Mouse (Mus musculus): ENCODE measurements around the gene Tifab. TPM values are rescaled to one million over a fixed set of nuclear protein-coding genes. Genes with fewer than 3 reads are reported as not detected.

Gene Tifab
- total RNA-seq, 2 experiments from 2014 or later, result 1.8 TPM

GRCm38 (mm10) chr13:56176310-56176709, 2.4 kb downstream of the Tifab start:
- no peak for DNase-seq

DNA sequence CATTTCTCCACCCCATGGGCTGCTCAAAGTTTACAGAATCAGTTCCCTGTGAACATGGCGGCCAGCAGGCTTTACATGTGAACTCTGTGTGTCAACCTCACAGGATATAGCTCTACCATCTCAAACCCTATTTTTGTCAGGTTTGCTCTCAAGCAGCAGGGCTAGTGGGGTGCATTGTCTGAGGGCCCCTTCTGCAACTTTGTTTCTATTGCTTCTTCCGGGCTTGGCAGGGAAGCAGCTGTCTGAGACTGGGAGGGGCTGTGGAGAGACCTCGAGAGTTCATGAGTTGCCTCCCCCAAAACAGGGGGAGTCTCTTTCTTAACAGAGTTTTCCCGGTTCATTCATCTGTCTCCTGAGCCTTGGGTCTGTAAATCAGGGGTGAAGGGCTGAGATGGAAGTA, 2.8 kb downstream of the Tifab start:
- DNase-seq, result no peak

DNA sequence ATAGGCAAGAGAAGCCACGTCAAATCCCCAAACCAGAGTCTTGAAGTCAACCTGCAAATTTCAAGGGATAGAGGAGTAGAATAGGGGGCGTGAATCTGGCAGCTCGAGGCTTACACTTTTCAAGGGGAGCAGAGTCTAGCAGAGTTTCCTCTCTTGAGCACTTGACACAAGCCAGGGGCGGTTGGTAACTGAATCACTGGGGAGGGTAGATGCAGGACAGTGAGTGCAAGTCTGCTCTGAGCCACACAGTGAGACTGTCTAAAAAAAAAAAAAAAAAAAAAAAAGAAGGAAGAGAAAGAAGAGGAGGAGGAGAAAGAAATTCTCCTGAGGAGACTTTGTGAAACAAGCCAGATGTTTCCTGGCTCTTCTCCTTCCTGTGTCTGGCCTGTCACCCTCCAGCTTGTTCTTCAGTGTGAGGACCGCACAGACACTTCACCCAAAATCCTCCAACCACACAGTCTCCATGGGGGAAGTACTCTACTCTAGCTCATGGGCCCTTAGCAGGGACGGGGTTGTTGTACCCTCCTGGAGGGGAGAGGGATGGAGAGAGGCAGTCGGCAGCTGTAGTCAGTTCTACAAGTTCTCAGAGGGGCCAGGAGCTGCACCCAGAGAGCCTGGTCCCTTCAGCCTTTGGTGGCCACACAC, 5.7 kb downstream of the Tifab start:
- DNase-seq, result no peak

DNA sequence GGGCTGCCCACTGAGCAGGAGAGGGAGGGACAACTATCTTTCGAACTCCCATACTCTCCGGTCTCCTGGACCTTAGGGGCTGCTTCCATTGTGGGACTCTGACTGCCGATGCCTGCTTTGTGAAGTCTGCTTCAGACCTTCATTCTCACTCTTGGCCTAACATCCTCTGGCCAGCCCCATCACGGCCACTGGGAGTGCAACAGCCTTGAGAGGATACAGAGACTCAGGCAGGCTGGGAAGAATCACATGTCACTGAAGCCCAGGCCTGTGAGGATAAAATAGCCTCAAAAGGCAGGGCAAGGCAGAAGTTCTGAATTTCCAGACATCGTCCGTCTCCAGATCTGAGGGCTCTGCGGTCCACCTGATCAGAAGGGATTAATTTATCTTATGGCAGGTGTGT, 6.6 kb downstream of the Tifab start:
- no peak for DNase-seq

DNA sequence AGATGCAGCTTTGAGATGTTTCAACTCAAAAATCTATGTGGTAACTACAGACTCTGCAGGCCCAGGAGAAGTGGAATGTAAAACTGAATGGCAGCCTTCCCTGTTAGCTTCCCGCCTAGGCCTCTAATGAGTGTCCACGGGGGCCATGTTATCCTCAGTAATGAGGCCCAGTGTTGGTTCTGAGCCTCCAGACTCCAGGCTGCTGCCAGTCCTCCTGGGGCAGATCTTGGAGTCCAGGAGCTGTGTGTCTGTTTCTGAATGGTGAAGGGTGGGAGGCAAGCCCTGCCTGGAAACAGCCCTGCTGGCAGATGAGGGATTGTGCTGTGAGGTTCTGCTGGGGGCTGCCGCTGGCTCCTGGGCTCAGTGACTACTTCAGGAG, 10.3 kb downstream of the Tifab start:
- no peak for DNase-seq

DNA sequence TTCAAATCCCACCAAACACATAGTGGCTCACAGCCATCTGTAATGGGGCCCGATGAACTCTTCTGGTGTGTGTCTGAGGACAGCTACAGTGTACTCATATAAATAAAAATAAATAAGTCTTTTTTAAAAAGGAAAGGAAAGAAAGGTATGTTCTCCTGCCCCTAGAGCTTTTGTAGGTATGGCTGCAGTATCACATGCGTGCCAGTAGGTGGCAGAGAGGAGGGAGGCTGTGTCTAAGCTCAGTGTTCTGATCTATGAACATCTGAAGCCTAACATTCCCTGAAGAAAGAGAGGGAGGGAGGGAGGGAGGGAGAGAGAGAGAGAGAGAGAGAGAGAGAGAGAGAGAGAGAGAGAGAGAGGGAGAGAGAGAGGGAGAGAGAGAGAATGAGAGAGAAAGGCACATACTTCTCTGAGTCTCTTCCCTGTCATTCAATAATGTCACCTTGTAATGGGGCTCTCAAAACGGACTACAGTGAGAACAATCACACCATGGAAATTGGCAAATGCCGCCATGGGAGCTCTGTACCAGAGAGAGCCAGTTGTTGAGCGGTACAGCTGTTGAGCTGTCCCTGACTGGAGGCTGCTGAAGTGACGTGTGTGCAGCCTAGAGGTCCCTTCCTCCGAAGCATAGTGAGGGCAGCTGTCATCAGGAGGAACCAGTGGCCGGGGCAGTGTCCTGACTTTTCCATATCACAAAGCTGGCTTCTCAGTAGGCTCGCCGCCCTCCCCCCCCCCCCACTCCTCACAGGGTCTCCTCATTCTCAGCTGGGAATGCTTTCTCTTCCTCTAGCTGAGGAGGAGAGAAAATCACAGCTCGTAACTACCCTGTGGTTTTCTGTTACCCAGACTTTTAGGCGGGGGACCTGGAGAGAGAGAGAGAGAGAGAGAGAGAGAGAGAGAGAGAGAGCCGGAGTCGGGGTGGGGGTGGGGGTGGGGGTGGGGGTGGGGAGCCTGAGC, 11.0 kb downstream of the Tifab start:
- DNase-seq, result no peak

DNA sequence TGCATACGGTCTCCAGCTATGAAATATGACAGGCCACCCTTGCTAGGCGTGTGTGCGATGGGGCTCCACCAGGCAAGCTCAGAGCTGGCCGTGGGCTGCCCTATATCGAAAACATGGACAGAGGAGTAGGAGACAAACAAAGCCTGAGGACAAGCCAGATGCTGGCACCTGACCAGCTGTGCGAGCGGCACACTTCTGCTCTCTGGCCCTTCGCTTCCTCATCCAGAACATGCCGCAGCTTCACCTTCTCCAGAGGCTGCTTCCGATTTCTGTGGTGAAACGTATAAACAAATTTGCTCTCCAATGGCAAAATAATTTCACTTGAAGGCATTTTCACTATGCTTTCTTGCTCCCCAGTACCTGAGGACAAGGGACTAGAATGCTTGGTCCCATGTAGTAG, 13.1 kb downstream of the Tifab start:
- no peak for DNase-seq

- no peak for DNase-seq
Measured at GRCm38 (mm10) chr13:56164372-56164771, 14.3 kb downstream of the Tifab start.

GRCm38 (mm10) chr13:56163751-56164150, 14.9 kb downstream of the Tifab start:
- peak; percentile 74 for DNase-seq

- DNase-seq, result no peak
Measured at GRCm38 (mm10) chr13:56162859-56163258, 15.8 kb downstream of the Tifab start.

- no peak for DNase-seq
Measured at GRCm38 (mm10) chr13:56159614-56160363, 18.9 kb downstream of the Tifab start.

DNA sequence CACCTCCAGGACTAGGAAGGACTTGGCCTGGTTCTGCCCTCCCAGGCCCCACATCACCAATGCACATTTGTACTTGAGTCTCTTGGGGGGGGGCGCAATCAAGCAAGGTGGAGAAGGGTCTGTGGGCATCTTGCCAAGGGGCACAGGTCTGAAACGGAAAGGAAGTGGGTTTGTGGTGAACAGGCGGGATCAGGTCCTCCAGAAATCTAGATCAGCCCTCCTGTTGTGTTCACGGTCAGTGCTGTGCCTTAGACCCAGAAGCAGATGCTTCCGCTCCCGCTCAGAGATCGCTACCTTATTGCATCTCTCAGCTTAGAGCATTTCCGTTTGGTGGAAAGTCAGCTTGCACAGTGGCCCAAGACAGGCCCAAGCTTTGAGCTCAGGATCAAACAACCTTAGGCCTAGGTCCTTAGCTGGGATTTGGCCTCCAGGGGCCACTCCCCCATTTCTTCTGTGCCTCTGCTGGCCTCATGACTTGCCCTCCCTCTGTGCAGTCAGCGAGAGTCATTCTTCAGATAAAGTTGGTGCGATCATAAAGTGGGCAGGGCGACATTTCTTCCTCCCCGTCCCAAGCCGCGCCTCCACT, 19.6 kb downstream of the Tifab start:
- DNase-seq, result no peak

GRCm38 (mm10) chr13:56155671-56156070, 23.0 kb downstream of the Tifab start:
- DNase-seq, result no peak

DNA sequence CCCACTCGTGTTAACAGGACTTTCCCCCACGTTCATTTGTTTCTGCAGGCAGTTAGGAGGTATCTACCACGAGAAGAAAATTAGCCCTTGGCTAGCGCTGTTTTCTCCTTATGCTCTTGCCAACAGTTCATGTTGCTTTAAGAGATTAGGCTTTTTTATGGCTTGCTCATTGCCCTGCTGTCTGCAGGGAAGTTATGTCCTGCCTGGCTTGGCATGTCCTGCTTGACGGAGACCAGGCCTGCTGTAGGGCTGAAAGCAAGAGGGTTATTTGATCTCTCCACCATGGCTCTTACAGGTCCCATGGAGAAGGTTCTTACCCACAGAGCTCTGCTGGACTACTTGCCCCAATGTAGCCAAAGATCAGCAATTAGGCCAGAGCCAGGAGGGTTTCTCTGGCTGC, 23.6 kb downstream of the Tifab start:
- DNase-seq, result no peak

GRCm38 (mm10) chr13:56152773-56153460, 25.8 kb downstream of the Tifab start:
- no peak for DNase-seq

GRCm38 (mm10) chr13:56151404-56152226, 27.1 kb downstream of the Tifab start:
- peak; percentile 77 for DNase-seq

DNA sequence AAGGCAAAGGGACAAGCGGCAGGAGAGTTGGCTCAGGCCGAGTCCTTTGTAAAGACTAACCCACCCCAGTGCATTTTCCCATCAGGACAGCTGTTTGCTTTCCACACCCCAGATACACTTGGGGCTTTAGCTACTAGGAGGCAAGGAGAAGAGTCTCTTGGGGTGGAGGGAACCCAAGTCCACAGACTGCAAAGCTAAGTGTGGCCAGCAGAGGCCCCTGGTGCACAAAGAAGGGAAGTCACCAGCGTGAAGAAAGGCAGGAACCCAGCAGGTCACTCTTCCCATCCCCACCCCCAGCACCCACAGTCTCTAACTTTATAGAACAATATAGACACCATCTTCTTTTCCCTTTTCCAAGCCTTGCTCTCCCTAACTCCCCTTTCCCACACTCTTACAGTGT, 33.2 kb downstream of the Tifab start:
- DNase-seq, result peak; percentile 46

GRCm38 (mm10) chr13:56144021-56144420, 34.7 kb downstream of the Tifab start:
- no peak for DNase-seq

DNA sequence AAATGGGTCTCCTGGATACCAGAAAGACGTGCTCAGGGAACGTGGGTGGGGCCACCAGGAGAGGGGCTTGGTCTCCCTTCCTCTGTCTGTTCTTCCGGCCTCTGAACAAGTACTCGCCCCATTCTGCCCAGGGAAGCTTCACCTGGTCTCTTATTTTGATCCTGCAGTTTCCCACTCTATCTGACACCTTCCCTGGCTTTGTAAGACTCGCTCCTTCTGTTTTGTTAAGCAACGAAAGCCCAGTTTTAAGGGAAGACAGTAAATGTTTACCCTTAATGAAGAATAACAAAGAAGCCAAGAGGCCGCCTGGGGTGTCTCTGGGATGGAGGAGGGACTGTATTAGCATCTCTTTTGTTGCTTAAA, 35.6 kb downstream of the Tifab start:
- no peak for DNase-seq

DNA sequence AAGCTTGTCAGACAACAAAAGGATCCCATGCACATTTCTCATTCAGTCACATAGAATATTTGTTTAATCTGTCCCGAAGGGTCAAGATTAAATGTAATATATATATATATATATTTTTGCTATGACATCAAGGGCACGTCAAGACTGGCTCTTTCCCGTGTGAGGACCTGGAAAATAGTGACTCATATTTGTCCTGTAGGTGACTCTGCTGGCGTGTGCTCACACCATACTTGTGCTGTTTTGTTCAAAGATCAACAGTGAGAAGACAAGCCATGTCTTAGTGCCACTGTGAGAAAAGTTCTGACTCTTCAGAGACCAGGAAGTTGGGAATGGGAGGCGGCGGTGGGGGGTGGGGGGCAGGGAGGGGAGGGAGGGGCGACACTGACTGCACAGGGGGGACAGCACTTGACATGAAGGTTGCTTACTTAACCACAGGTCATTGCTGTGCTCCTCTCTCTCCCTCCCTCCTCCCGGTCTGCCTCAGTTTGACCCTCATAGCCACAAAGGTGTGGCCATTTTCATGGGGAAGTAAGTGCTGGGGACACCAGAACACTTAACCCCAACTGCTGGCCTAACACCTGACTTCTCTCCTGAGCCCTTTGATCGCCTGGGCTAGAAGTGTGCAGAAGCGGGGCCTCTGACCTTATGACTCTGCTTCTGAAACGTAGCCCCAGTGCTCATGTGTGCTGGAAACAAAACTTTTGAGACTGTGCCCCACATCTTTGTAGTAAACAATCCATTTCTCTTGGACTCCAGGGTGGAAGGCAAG, 36.1 kb downstream of the Tifab start:
- DNase-seq, result no peak

Measured in adrenal gland, postnatal 10 days (tissue).